Mouse (Mus musculus): ENCODE results near the gene Gpx3.
"Not testable (repeated sequence)": the region's sequence is repeated elsewhere in the genome, so short reads cannot be mapped to it uniquely, and the experiment has no call there.

DNA sequence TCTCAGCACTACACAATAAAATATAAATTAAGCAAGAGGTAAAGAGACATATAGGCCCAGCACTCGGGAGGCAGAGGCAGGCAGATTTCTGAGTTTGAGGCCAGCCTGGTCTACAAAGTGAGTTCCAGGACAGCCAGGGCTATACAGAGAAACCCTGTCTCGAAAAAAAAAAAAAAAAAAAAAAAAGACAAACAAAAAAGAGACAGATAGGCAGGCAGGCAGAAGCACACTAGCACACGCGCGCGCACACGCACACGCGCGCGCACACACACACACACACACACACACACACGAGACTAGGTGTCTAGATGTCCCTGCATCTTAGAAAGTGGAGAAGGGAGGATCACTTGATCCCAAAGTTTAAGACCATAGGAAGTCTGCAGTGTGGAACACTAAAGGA lies 43.4 kb upstream of the Gpx3 start:
- TF ChIP-seq POLR2A (IDR thresholded peaks at IDR 0.05; ENCODE audit: extremely low read depth, insufficient read depth, low read length); CTCF (IDR thresholded peaks at IDR 0.05; ENCODE audit: low read depth, low read length): not testable (repeated sequence)
